Mouse (Mus musculus) heart, embryonic 14.5 days (tissue): ENCODE measurements around the gene Hnrnpa2b1. TPM values are rescaled to one million over a fixed set of nuclear protein-coding genes. Genes with fewer than 3 reads are reported as not detected.

Source experiments
- polyA plus RNA-seq: library from polyadenylated mRNA; unstranded; fragments of >200 nt; fragmentation: Nextera tagmentation; extraction: Ambion mirVana; gene quantifications from 2 replicates; pipeline ENCODE4 v1.2.1, GENCODE M21; 2014

Hnrnpa2b1 gene
- polyA plus RNA-seq, 1 experiment from 2014 or later: 638 TPM

Other genes with a start within 250 kb of the Hnrnpa2b1 start
- 4.1 and 4.3 TPM in 2 replicates for gene Nfe2l3, start 37.2 kb downstream of the Hnrnpa2b1 start, polyA plus RNA-seq
- 333 and 340 TPM in 2 replicates for gene Cbx3, start 466 bp upstream of the Hnrnpa2b1 start, polyA plus RNA-seq
- gene Snx10, start 54.0 kb upstream of the Hnrnpa2b1 start, polyA plus RNA-seq: 18.1 and 19.7 TPM in 2 replicates